Mouse (Mus musculus) neural tube, embryonic 10.5 days (tissue): ENCODE measurements at regions not wholly inside any gene's neighbourhood (a gene's known extent, or its start where the extent isn't known, plus 50 kb on each side); places are given as distances from the start of the nearest gene placed in this dataset.
A peak's percentile ranks its signal among the peaks of the same experiment; 100 is the strongest.

Source experiments
- DNase-seq: peaks from one replicate; pipeline ENCODE4 v3.0.0-alpha.2; 2017; ENCODE audit warnings: low spot score; ENCODE audit errors: extremely low spot score

- no peak for DNase-seq
Observed at GRCm38 (mm10) chr2:166275398-166275797, 119.9 kb upstream of the Sulf2 start.

GRCm38 (mm10) chr2:166274016-166274346 is 118.5 kb upstream of the Sulf2 start:
- no peak for DNase-seq

GRCm38 (mm10) chr2:166273312-166274015 is 118.0 kb upstream of the Sulf2 start:
- peak; percentile 51 for DNase-seq

- no peak for DNase-seq
Observed at GRCm38 (mm10) chr2:166272841-166273240, 117.4 kb upstream of the Sulf2 start.

- DNase-seq = no peak
Observed at GRCm38 (mm10) chr2:166272190-166272543, 116.7 kb upstream of the Sulf2 start.

- no peak for DNase-seq
Observed at GRCm38 (mm10) chr2:166271373-166272189, 116.1 kb upstream of the Sulf2 start.

GRCm38 (mm10) chr2:166270007-166270406 is 114.5 kb upstream of the Sulf2 start:
- DNase-seq = no peak

GRCm38 (mm10) chr2:166266915-166267314 is 111.5 kb upstream of the Sulf2 start:
- no peak for DNase-seq

- no peak for DNase-seq
Observed at GRCm38 (mm10) chr2:166266507-166266906, 111.0 kb upstream of the Sulf2 start.

- DNase-seq = no peak
Observed at GRCm38 (mm10) chr2:166264756-166265155, 109.3 kb upstream of the Sulf2 start.

- peak; percentile 59 for DNase-seq
Observed at GRCm38 (mm10) chr2:166261799-166262198, 106.3 kb upstream of the Sulf2 start.

- DNase-seq = no peak
Observed at GRCm38 (mm10) chr2:166261065-166261464, 105.6 kb upstream of the Sulf2 start.

GRCm38 (mm10) chr2:166258771-166259180 is 103.3 kb upstream of the Sulf2 start:
- DNase-seq = no peak

- DNase-seq = no peak
Observed at GRCm38 (mm10) chr2:166257666-166258065, 102.2 kb upstream of the Sulf2 start.

GRCm38 (mm10) chr2:166256193-166256592 is 100.7 kb upstream of the Sulf2 start:
- no peak for DNase-seq

- DNase-seq = no peak
Observed at GRCm38 (mm10) chr2:166254581-166254980, 99.1 kb upstream of the Sulf2 start.

GRCm38 (mm10) chr2:166252107-166252506 is 96.6 kb upstream of the Sulf2 start:
- DNase-seq = no peak

GRCm38 (mm10) chr2:166251421-166251820 is 96.0 kb upstream of the Sulf2 start:
- no peak for DNase-seq

- DNase-seq = no peak
Observed at GRCm38 (mm10) chr2:166250571-166250970, 95.1 kb upstream of the Sulf2 start.

- no peak for DNase-seq
Observed at GRCm38 (mm10) chr2:166249338-166249950, 94.0 kb upstream of the Sulf2 start.

GRCm38 (mm10) chr2:166246401-166247189 is 91.1 kb upstream of the Sulf2 start:
- DNase-seq = no peak

GRCm38 (mm10) chr2:166245219-166245618 is 89.8 kb upstream of the Sulf2 start:
- DNase-seq = no peak
